Mouse (Mus musculus) ovary, postnatal 36 days (tissue): ENCODE results near the gene Furin.

Source experiments
- DNase-seq: peaks from one replicate; pipeline ENCODE4 v3.0.0; 2022; ENCODE audit warnings: low spot score, mixed read lengths

Furin gene

DNA sequence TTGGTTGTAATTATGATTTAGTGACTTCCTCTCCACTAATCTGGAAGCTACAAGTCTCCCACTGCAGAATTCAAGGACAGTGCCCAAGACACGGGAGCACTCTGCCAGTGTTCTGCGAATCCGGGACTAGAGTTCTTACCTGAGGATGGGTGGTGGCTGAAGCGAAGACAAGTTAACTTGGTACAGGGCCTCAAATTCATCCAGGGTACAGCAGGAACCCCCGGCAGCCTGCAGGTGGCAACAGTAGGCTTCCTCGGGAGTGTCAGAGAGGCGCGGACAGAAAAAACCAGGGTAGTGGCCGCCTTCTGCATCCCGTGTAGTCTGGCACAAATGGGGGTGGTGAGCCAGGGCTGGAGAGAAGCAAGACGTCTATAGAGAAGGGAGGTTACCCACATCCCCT is 64.4 kb downstream of the Furin start, which contains the start of gene Unc45a:
Unc45a (minus strand) TSS at position 213 of the 400 bp plus-strand sequence.
- peak; percentile 72 for DNase-seq

DNA sequence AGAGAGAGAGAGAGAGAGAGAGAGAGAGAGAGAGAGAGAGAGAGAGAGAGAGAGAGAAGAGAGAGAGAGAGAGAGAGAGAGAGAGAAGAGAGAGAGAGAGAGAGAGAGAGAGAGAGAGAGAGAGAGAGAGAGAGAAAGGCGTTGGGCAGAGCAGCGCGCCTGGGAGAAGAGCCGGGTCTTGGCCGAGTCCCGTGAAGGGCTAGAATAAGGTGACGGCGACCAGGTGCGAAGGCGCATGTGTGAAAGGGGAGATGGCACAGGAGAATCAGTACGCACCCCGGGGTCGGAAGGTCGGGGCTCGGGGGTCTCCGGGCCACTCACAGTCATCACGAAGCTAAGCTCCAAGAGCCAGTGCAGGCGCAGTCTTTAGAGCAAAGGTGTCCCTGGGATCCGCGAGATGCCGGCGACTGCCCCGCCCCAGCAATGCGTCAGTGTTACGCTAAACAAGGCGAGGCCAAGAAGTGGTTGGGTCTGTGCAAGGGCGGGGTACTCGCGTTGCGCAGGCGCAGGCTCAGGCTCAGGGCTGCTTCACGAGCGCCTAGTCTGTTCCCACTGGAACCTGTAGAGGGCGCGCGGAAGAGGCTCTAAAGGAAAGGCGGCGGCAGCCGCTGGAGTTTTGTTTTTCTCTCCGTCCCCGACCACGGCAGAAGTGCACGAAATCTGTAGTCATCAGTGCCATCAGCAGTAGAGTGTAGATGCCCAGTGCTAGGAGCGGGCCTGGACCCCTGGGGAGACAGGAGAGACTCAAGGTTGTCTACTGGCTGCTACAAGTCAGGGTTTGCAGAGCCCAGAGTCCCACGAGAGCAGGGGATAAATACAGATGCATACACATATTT is 65.2 kb downstream of the Furin start:
- DNase-seq: peak; percentile 98

DNA sequence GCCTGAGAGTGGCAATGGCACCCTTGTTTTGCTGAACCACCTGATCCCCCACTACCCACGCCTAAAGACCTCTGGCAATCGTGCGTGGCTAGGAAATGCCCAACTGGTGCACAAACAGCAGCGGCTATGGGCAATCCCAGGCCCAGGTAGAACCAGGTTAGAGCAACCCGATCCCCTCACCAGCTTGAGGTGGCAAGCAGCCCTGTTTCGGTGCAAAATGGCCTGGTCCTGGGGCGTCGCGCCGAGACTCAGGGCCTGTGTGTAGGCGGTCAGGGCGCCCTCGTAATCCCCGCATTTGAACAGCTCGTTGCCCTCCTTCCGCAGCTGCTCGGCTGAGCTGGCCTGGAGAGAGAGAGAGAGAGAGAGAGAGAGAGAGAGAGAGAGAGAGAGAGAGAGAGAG is 65.9 kb downstream of the Furin start:
- no peak for DNase-seq
